Mouse (Mus musculus): Measurements from ENCODE around the gene Ggt6.

Ggt6 gene

GRCm38 (mm10) chr11:72477182-72477581 lies 41.9 kb downstream of the Ggt6 start:
- no peak for DNase-seq

- no peak for DNase-seq
Observed at GRCm38 (mm10) chr11:72477653-72478052, 42.3 kb downstream of the Ggt6 start.

- no peak for DNase-seq
Observed at GRCm38 (mm10) chr11:72478228-72478627, 42.9 kb downstream of the Ggt6 start.

DNA sequence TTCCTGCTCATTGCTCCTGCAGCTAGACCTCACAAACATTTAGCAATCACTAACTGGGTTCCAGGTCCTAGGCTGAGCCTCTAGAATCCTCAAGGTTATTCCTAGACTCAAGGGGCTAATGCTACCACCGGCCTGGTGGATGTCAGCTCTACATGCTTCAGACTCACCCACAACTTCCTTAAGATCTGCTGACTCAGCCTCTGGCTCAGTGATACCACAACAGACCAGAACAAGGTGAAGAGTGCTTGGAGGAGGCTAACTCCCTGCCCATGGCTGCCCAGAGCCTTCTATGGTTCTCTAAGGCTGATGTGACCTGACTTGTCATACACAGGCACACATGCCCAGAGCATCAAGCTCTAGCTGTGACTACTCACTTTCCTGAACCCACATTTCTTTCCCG lies 44.2 kb downstream of the Ggt6 start:
- DNase-seq: no peak

DNA sequence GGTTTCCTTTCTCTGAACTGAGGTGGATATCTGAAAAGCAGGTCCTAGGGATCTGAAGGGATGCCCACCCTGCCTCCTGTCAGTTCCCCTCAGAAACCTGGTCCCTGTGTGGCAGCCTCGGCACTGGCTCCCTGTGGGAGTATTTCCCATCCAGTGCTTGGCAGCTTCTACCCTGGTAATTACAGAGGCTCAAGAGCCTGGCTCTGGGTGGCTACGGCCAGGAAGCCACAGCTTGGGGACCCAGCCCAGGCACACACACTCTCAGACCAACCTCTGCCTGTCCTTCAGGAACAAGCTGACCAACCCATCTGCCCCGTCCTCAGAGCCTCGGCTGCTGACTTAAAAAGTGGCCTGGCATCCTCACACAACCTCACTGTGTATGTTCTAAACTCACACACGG lies 46.0 kb downstream of the Ggt6 start:
- DNase-seq: no peak

GRCm38 (mm10) chr11:72481952-72482351 lies 46.6 kb downstream of the Ggt6 start:
- DNase-seq: no peak

GRCm38 (mm10) chr11:72484549-72484948 lies 49.2 kb downstream of the Ggt6 start:
- DNase-seq: no peak

GRCm38 (mm10) chr11:72485157-72485556 lies 49.8 kb downstream of the Ggt6 start:
- no peak for DNase-seq

- no peak for DNase-seq
Observed at GRCm38 (mm10) chr11:72485960-72486359, 50.6 kb downstream of the Ggt6 start.

DNA sequence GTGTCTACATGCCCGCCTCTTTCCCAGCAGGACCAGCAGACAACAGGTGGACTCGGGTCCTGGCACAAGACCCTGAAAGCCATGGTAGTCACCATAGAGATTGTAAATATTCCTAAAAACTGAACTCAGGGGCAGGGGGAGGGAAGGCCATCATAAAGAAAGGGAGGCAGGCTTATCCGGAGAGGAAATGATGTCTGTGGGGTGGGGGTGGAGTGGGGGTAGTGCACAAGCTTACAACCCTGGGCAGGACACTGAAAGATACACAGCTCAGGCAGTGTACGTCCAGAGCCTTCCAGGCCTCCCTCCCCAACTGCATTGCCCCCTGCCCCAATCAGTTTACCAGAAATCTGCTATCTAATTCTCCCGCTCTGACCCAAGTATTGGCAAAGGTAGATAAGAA lies 51.8 kb downstream of the Ggt6 start:
- DNase-seq: no peak

- no peak for DNase-seq
Observed at GRCm38 (mm10) chr11:72487739-72488138, 52.4 kb downstream of the Ggt6 start.

Measured in thymus, adult 18-20 months (tissue).